Mouse (Mus musculus): ENCODE results near the gene Chic2. TPM values are rescaled to one million over a fixed set of nuclear protein-coding genes. Genes with fewer than 3 reads are reported as not detected.

The Chic2 gene
- 33.3 and 38.7 TPM in 2 replicates for polyA plus RNA-seq (2016; fragmentation: Nextera tagmentation; extraction: Ambion mirVana)

- DNase-seq (ENCODE audit: low spot score): peak; percentile 86
- Histone ChIP-seq H3K36me3 (peaks cover 7% of the 10 kb centered on the region; the same call in 1 of the 2 replicates), H3K27me3 (ENCODE audit: insufficient read depth, poor library complexity, severe bottlenecking) (peaks cover 41% of the 10 kb centered on the region), H3K4me3 (peak within 1 kb of the TSS; percentile 85), H3K4me1 (replicated peaks) (peaks cover 26% of the 10 kb centered on the region), H3K27ac (peak within 1 kb of the TSS; percentile 94), H3K9me3 (no peaks in the 10 kb centered on the region; the same call in 1 of the 2 replicates)
- whole genome bisulfite sequencing: under 1% methylated on average over 88 of the region's 90 CpGs
Measured at GRCm38 (mm10) chr5:75044310-75044904, at the start of gene Chic2. Gene Chic2, minus strand, starts transcription at chr5:75044774.

GRCm38 (mm10) chr5:75085906-75086305, 41.3 kb upstream of the Chic2 start:
- DNase-seq (ENCODE audit: low spot score): no peak
- Histone ChIP-seq H3K27ac (no peak overlapping the region), H3K4me1 (replicated peaks) (peaks cover 36% of the 10 kb centered on the region), H3K9me3 (no peaks in the 10 kb centered on the region), H3K27me3 (ENCODE audit: insufficient read depth, poor library complexity, severe bottlenecking) (peaks cover 100% of the 10 kb centered on the region), H3K36me3 (no peaks in the 10 kb centered on the region), H3K4me3 (no peak overlapping the region)
- 15% methylated on average over 4 of the region's 4 CpGs for WGBS

DNA sequence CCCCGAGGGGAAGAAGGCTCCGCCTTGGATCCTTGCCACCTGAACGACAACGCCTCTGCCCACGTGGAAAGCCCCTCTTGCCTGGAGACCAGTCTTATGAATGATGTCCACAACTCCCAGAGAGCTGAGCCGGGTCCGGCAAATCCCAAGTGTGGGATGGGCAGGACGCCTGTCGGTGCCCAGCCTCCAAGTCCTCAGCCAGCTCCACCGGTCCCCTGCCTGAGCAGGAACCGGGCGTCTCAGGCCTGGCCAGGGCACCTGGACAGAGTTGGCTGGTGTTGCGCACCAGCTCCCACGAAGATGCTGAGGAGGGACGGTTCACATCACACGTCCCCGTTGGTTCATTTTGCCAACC, 40.9 kb upstream of the Chic2 start:
- H3K9me3 ChIP-seq: no peaks in the 10 kb centered on the region
- peaks cover 100% of the 10 kb centered on the region for H3K27me3 ChIP-seq (ENCODE audit: insufficient read depth, poor library complexity, severe bottlenecking)
- peak overlapping the region; percentile 36; the same call in 1 of the 2 replicates for H3K4me3 ChIP-seq
- H3K4me1 ChIP-seq (replicated peaks): peaks cover 36% of the 10 kb centered on the region
- no peak for DNase-seq (ENCODE audit: low spot score)
- WGBS: 3% methylated on average over 17 of the region's 17 CpGs
- H3K27ac ChIP-seq: no peak overlapping the region
- H3K36me3 ChIP-seq: no peaks in the 10 kb centered on the region

GRCm38 (mm10) chr5:75084871-75085520, 40.4 kb upstream of the Chic2 start:
- Histone ChIP-seq H3K27ac (no peak overlapping the region), H3K4me1 (replicated peaks) (peaks cover 36% of the 10 kb centered on the region), H3K27me3 (ENCODE audit: insufficient read depth, poor library complexity, severe bottlenecking) (peaks cover 100% of the 10 kb centered on the region), H3K36me3 (no peaks in the 10 kb centered on the region), H3K9me3 (no peaks in the 10 kb centered on the region), H3K4me3 (peak overlapping the region; percentile 36)
- under 1% methylated on average over 25 of the region's 25 CpGs for WGBS
- DNase-seq (ENCODE audit: low spot score): peak; percentile 44

GRCm38 (mm10) chr5:75084393-75084870, 39.9 kb upstream of the Chic2 start:
- H3K9me3 ChIP-seq: no peaks in the 10 kb centered on the region
- H3K36me3 ChIP-seq: no peaks in the 10 kb centered on the region
- H3K4me1 ChIP-seq (replicated peaks): peaks cover 36% of the 10 kb centered on the region
- 0 out of 2 replicates have a peak overlapping the region, but pooled peaks have one; percentile 36 for H3K4me3 ChIP-seq
- DNase-seq (ENCODE audit: low spot score): no peak
- no peak overlapping the region for H3K27ac ChIP-seq
- H3K27me3 ChIP-seq (ENCODE audit: insufficient read depth, poor library complexity, severe bottlenecking): peaks cover 100% of the 10 kb centered on the region
- 1% methylated on average over 8 of the region's 8 CpGs for WGBS

- H3K27ac ChIP-seq: no peak overlapping the region
Measured at GRCm38 (mm10) chr5:75083591-75084392, 39.2 kb upstream of the Chic2 start.

DNA sequence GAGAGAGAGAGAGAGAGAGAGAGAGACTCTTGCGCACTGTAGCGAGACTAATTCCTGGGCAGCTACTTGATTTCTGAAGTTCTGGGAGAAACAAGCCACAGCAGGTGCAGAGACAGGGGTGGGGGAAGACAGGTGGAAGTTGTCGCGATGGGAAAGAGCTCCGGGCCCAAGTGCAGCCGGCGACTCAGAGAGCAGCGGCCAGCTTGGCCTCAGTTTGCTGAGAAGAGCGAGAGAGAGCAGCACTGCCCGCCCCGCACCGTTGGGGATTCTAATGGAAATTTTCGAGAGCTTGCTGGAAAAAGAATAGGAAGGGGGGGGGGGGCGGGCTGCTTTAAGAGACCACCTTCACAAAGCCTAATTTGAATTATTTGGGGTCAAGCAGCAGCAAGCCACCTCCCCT, 38.5 kb upstream of the Chic2 start:
- DNase-seq (ENCODE audit: low spot score): peak; percentile 49

More at GRCm38 (mm10) chr5:75083591-75084392, 39.2 kb upstream of the Chic2 start:
- no peaks in the 10 kb centered on the region for H3K9me3 ChIP-seq
- DNase-seq (ENCODE audit: low spot score): peak; percentile 23
- under 1% methylated on average over 27 of the region's 27 CpGs for WGBS
- peak overlapping the region; percentile 2; the same call in 1 of the 2 replicates for H3K4me3 ChIP-seq
- peaks cover 36% of the 10 kb centered on the region for H3K4me1 ChIP-seq (replicated peaks)
- peaks cover 100% of the 10 kb centered on the region for H3K27me3 ChIP-seq (ENCODE audit: insufficient read depth, poor library complexity, severe bottlenecking)
- no peaks in the 10 kb centered on the region for H3K36me3 ChIP-seq

DNA sequence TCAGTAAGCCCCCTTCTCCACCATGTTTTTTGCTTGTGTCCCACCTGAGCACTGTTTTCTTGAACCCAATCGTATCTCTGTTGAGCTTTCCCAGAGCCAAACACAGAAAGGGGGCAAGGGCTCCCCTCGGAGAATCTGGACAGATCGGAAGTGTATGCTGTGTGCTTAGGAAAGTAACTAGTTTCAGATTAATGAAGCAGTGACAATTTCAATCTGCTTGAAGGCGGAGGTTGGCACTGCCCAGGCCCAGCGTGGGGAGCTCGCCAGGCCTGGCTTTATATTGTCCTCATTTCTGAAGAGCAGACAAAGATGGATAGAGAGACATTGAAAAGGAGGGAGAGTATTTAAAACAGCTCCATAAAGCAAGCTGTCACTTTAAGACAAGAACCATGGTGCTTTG, 37.9 kb upstream of the Chic2 start:
- peaks cover 100% of the 10 kb centered on the region for H3K27me3 ChIP-seq (ENCODE audit: insufficient read depth, poor library complexity, severe bottlenecking)
- peak; percentile 15 for DNase-seq (ENCODE audit: low spot score)
- no peaks in the 10 kb centered on the region for H3K36me3 ChIP-seq
- H3K9me3 ChIP-seq: no peaks in the 10 kb centered on the region
- peaks cover 36% of the 10 kb centered on the region for H3K4me1 ChIP-seq (replicated peaks)
- 2% methylated on average over 6 of the region's 6 CpGs for WGBS
- no peak overlapping the region for H3K27ac ChIP-seq
- H3K4me3 ChIP-seq: no peak overlapping the region

More for the DNA sequence above, 38.5 kb upstream of the Chic2 start:
- no peaks in the 10 kb centered on the region for H3K9me3 ChIP-seq
- H3K4me1 ChIP-seq (replicated peaks): peaks cover 36% of the 10 kb centered on the region
- peak overlapping the region; percentile 28 for H3K4me3 ChIP-seq
- H3K27ac ChIP-seq: no peak overlapping the region
- peaks cover 100% of the 10 kb centered on the region for H3K27me3 ChIP-seq (ENCODE audit: insufficient read depth, poor library complexity, severe bottlenecking)
- WGBS: 0% methylated on average over 14 of the region's 14 CpGs
- no peaks in the 10 kb centered on the region for H3K36me3 ChIP-seq

- no peak overlapping the region for H3K27ac ChIP-seq
- peaks cover 41% of the 10 kb centered on the region for H3K4me1 ChIP-seq (replicated peaks)
- peak; percentile 38 for DNase-seq (ENCODE audit: low spot score)
- under 1% methylated on average over 7 of the region's 7 CpGs for WGBS
- no peaks in the 10 kb centered on the region for H3K9me3 ChIP-seq
- H3K36me3 ChIP-seq: no peaks in the 10 kb centered on the region
- H3K4me3 ChIP-seq: no peak overlapping the region
- peaks cover 100% of the 10 kb centered on the region for H3K27me3 ChIP-seq (ENCODE audit: insufficient read depth, poor library complexity, severe bottlenecking)
Measured at GRCm38 (mm10) chr5:75079564-75079963, 35.0 kb upstream of the Chic2 start.

GRCm38 (mm10) chr5:75077051-75077380, 32.4 kb upstream of the Chic2 start:
- WGBS: 1% methylated on average over 19 of the region's 19 CpGs
- H3K27ac ChIP-seq: no peak overlapping the region
- H3K4me3 ChIP-seq: 0 out of 2 replicates have a peak overlapping the region, but pooled peaks have one; percentile 21
- peaks cover 38% of the 10 kb centered on the region for H3K4me1 ChIP-seq (replicated peaks)
- no peaks in the 10 kb centered on the region for H3K36me3 ChIP-seq
- no peaks in the 10 kb centered on the region for H3K9me3 ChIP-seq
- peaks cover 100% of the 10 kb centered on the region for H3K27me3 ChIP-seq (ENCODE audit: insufficient read depth, poor library complexity, severe bottlenecking)
- peak; percentile 57 for DNase-seq (ENCODE audit: low spot score)

DNA sequence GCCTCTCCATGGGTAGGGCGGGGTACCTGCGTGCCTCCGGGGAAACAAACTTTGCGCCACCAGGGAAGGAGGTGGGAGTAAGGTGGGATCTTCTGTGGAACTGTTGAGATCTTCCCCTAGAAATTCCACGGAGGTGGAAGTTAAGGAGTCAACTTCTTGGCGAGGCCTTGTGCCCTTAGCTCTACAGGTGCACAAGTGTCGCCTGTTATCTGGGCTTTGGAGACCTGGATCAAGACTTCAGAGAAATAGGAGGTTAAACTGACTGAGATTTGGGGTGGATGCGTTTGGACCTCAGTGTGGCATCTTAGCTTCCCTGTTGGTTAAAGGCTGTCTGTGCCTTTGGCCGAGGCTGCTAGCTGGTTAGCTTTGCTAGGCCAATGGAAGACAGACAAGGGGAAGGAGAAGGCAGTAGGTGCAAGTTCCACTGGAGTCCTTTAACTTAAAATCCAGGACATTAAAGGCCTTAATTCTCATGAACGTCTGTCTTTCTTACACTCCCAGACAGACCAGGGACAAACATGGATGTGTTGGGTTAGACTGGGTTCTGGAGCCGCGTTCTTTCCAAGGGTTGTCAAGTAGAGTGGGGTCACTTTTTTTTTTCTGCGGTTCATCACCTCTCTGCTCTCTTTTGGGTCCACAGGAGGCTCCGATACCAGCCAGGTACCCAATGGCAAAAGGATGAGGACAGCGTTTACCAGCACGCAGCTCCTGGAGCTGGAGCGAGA, 31.9 kb upstream of the Chic2 start:
- Histone ChIP-seq H3K4me1 (replicated peaks) (peaks cover 44% of the 10 kb centered on the region), H3K27me3 (ENCODE audit: insufficient read depth, poor library complexity, severe bottlenecking) (peaks cover 100% of the 10 kb centered on the region), H3K27ac (peak overlapping the region; percentile 29; the same call in 1 of the 2 replicates), H3K9me3 (no peaks in the 10 kb centered on the region), H3K36me3 (no peaks in the 10 kb centered on the region), H3K4me3 (peak overlapping the region; percentile 38)
- under 1% methylated on average over 17 of the region's 17 CpGs for WGBS
- DNase-seq (ENCODE audit: low spot score): peak; percentile 49

- peak within 1 kb of the TSS; percentile 38 for H3K4me3 ChIP-seq
- 0% methylated on average over 41 of the region's 41 CpGs for WGBS
- peaks cover 54% of the 10 kb centered on the region for H3K4me1 ChIP-seq (replicated peaks)
- DNase-seq (ENCODE audit: low spot score): peak; percentile 57
- H3K27ac ChIP-seq: peak within 1 kb of the TSS; percentile 29; the same call in 1 of the 2 replicates
- no peaks in the 10 kb centered on the region for H3K9me3 ChIP-seq
- H3K27me3 ChIP-seq (ENCODE audit: insufficient read depth, poor library complexity, severe bottlenecking): peaks cover 100% of the 10 kb centered on the region
- H3K36me3 ChIP-seq: no peaks in the 10 kb centered on the region
Measured at GRCm38 (mm10) chr5:75075383-75075941, 30.9 kb upstream of the Chic2 start, which contains the start of gene Gsx2. Gene Gsx2, plus strand, starts transcription at chr5:75075601.

Data from hindbrain, embryonic 10.5 days (tissue).